Mouse (Mus musculus) brain, embryonic 14.5 days (tissue): ENCODE data around the gene Tas2r137. TPM values are rescaled to one million over a fixed set of nuclear protein-coding genes. Genes with fewer than 3 reads are reported as not detected.

Experiments used
- DNase-seq: peaks from one replicate; pipeline ENCODE4 v3.0.0-alpha.2; 2011; ENCODE audit warnings: low read depth
- CTCF ChIP-seq: fragments of 200-500 bp; IDR thresholded peaks from 2 replicates; pipeline ENCODE4 v1.5.1; 2012; ENCODE audit warnings: inconsistent platforms, mild to moderate bottlenecking, moderate library complexity, borderline replicate concordance; ENCODE audit not compliant: insufficient read depth, insufficient read length; ENCODE audit errors: extremely low read depth
- POLR2A ChIP-seq: fragments of 200-500 bp; IDR thresholded peaks from 2 replicates; pipeline ENCODE4 v1.6.1; 2012; ENCODE audit warnings: mild to moderate bottlenecking, inconsistent platforms, borderline replicate concordance; ENCODE audit not compliant: poor library complexity, insufficient read depth, insufficient read length, severe bottlenecking; ENCODE audit errors: extremely low read depth
- polyA plus RNA-seq: library from polyadenylated mRNA; depleted of rRNA; stranded (reverse); fragments of >200 nt; gene quantifications from 2 replicates; pipeline ENCODE4 v1.2.3, GENCODE M21; 2012; rRNA removed

Tas2r137 gene
- polyA plus RNA-seq = 0.23 and 0.25 TPM in 2 replicates

DNA sequence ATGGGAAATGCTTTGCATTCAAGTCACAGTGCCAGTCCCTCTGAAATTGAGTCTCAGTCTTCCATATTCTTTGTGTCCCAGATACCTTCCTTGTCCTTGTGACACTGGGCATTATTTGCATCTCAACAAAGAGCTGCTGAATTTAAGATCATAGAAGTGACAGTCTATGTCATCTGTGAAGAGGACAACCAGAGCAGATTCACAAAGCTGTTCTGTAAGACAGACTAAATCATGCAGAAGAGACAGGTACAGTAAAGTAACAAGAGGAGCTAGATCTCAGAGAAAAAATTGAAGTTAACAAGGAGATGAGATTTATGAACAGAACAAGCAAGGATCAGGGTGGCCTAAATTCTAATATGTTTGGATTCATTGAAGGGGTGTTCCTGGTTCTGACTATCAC, at the start of gene Tas2r137:
Tas2r137 (plus strand) TSS at position 301 of the 400 bp plus-strand sequence.
- no peak for DNase-seq
- no peak for TF ChIP-seq CTCF
- TF ChIP-seq POLR2A = no peak

DNA sequence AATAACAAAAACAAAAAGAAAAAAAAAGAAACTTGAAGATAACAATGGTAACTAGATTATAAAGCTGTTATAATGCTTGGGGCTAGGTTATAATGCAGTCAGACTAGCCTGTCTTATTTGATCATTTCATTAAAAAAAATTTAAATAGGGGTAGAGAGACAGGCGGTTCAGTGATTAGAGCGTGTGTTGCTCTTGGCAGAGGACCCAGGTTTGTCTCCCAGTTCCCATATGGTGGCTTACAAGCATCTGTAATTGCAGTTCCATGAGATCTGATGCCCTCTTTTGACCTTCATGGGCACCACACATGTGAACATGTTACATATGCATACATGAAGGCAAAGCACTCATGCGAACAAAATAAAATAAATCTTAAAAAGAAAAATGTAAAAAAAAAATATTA, 49.8 kb upstream of the Tas2r137 start:
- peak; percentile 82 for DNase-seq
- TF ChIP-seq CTCF = no peak
- TF ChIP-seq POLR2A = no peak

GRCm38 (mm10) chr6:40441755-40442154, 49.3 kb upstream of the Tas2r137 start:
- TF ChIP-seq CTCF = peak; percentile 12; the same call in 1 of the 2 replicates
- no peak for TF ChIP-seq POLR2A
- no peak for DNase-seq

DNA sequence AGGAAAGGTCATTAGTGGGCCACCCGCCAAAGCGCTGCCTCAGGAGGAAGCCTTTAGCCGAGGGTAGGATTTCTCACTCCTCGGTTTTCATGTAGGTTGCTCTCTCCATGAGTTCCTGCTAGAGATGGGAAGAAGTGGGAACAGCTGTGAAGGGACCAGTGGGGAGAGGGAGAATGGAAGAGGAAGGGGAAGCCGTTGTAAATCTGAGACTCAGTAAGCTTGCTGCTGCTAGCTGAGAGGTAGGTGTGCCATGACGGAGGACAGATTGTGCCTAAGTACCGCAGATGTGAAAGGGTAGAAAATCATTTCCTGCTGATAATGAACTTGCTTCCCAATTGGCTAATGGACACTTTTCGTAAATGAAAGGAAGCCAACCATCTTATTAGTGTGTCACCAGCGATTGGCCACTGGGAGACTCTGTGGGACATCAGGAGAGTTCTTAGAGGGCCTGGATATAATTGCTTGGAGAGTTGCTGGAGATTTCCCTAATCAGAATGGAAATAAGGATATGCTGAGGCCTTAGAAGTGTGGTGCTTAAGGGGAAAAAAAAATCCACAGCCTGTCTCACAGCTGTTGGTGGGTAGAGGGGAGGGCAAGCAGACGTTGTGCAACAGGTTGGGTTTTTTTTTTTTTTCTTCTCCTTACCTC, 47.6 kb upstream of the Tas2r137 start:
- peak; percentile 54 for DNase-seq
- TF ChIP-seq POLR2A (no peak), CTCF (no peak)

- TF ChIP-seq POLR2A (no peak), CTCF (no peak)
- no peak for DNase-seq
Observed at GRCm38 (mm10) chr6:40448626-40449025, 42.4 kb upstream of the Tas2r137 start.

DNA sequence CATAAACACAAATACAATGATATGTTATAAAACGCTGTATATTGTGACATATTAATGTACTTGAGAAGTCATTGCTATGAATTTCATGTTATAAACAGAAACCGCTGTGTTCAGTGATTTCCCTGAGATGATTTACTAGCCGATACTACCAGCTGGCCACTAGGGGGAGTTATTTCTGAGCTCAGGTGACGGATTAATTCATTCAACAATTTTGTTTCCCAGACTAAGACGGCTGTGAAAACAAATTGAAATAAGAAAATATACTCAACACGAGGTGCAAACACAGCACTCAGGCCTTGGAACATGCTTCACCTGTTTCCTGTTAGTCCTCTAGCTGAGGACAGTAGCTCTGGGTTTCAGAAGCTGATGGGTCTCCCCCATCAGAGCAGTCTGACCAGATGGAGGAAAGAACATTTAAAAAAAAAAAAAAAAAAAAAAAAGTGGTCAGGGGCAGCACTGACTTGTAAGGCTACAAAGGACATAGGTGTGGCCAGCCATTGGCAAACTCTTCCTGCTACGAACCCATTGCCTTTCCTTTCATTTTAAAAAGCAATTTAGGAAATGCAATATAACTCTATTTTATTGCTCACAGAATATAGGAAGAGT, 36.5 kb upstream of the Tas2r137 start:
- TF ChIP-seq CTCF (peak; percentile 51; the same call in 1 of the 2 replicates), POLR2A (no peak)
- no peak for DNase-seq

GRCm38 (mm10) chr6:40465710-40466109, 25.3 kb upstream of the Tas2r137 start:
- no peak for DNase-seq
- TF ChIP-seq CTCF = peak; percentile 38; the same call in 1 of the 2 replicates
- no peak for TF ChIP-seq POLR2A

- TF ChIP-seq POLR2A (peak; percentile 96), CTCF (no peak)
Observed at GRCm38 (mm10) chr6:40470916-40471719, 19.9 kb upstream of the Tas2r137 start, which contains the start of gene Ssbp1. Ssbp1 (plus strand) TSS chr6:40471352.

GRCm38 (mm10) chr6:40471720-40472010, 19.4 kb upstream of the Tas2r137 start:
- no peak for DNase-seq

More at GRCm38 (mm10) chr6:40470916-40471719, 19.9 kb upstream of the Tas2r137 start, which contains the start of gene Ssbp1:
- DNase-seq = peak; percentile 99

DNA sequence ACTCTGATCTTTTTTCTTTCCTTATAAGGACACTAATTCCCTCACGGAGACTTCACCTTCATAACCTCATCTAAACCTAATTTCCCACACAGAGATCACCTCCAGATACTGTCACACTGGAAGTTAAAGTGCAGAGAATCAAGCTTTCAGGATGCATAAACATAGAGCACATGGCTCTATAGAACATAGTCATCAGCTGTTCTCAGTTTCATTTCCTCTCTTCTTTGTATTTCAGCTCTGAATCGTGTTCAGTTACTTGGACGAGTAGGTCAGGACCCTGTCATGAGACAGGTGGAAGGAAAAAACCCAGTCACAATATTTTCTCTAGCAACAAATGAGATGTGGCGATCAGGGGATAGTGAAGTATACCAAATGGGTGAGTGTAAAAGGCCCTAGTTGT, 14.9 kb upstream of the Tas2r137 start:
- TF ChIP-seq POLR2A (no peak), CTCF (no peak)
- no peak for DNase-seq

More at GRCm38 (mm10) chr6:40471720-40472010, 19.4 kb upstream of the Tas2r137 start:
- TF ChIP-seq POLR2A = no peak
- no peak for TF ChIP-seq CTCF

DNA sequence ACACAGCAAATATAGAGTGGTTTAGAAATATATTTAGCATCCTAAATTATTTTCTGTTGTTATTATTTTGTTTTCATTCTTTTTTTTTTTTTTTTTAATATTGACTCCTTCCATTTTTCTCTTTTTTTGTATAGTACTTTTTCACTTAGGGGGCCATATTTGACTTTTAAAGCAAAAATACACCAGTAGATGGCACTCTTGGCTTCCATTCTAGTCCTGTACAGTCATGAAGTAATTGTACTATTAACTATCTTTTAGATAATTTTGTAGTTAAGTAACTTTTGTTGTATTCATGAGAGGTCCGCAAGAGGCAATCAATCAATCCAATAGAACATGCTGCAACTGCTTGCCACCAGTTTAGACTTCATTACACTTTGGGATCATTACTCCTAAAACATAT, 11.3 kb upstream of the Tas2r137 start:
- peak; percentile 51 for DNase-seq
- TF ChIP-seq POLR2A = no peak
- TF ChIP-seq CTCF = no peak

- no peak for TF ChIP-seq POLR2A
- TF ChIP-seq CTCF = no peak
- DNase-seq = no peak
Observed at GRCm38 (mm10) chr6:40482318-40482717, 8.7 kb upstream of the Tas2r137 start.
